Mouse (Mus musculus) embryonic facial prominence, embryonic 10.5 days (tissue): ENCODE results near the gene Med13l. TPM values are rescaled to one million over a fixed set of nuclear protein-coding genes. Genes with fewer than 3 reads are reported as not detected.
"Not testable (repeated sequence)": the region's sequence is repeated elsewhere in the genome, so short reads cannot be mapped to it uniquely, and the experiment has no call there.

Experiments
- DNase-seq: peaks from one replicate; pipeline ENCODE4 v3.0.0-alpha.2; 2017; ENCODE audit warnings: low spot score
- H3K27ac ChIP-seq: fragments of 300-500 bp; sonication (generic); replicated peaks from 2 replicates; pipeline ENCODE4 v1.5.1; 2016; ENCODE audit warnings: mild to moderate bottlenecking
- H3K27me3 ChIP-seq: fragments of 300-500 bp; sonication (generic); replicated peaks from 2 replicates; pipeline ENCODE4 v1.6.1; 2016; ENCODE audit warnings: low read depth, mild to moderate bottlenecking; ENCODE audit not compliant: poor library complexity, severe bottlenecking
- H3K36me3 ChIP-seq: fragments of 300-500 bp; sonication (generic); replicated peaks from 2 replicates; pipeline ENCODE4 v1.6.1; 2016; ENCODE audit warnings: mild to moderate bottlenecking, moderate library complexity
- H3K4me1 ChIP-seq: fragments of 300-500 bp; sonication (generic); 2 replicates; pipeline ENCODE4 v1.6.1; 2016
- H3K4me3 ChIP-seq: fragments of 300-500 bp; sonication (generic); 2 replicates; pipeline ENCODE4 v1.5.1; 2016; ENCODE audit warnings: mild to moderate bottlenecking, moderate library complexity
- H3K9me3 ChIP-seq: fragments of 300-500 bp; sonication (generic); 2 replicates; pipeline ENCODE4 v1.6.1; 2016; ENCODE audit warnings: mild to moderate bottlenecking
- WGBS: fragments of 180-500 bp; shearing (Covaris S2); methylation state at CpG from one replicate; pipeline ENCODE4 v1.1.7; 2016; 5-methylcytosine and 5-hydroxymethylcytosine counted together
- polyA plus RNA-seq: library from polyadenylated mRNA; unstranded; fragments of >200 nt; fragmentation: Nextera tagmentation; extraction: Ambion mirVana; gene quantifications from 2 replicates; pipeline ENCODE4 v1.2.1, GENCODE M21; 2016

Gene Med13l
- polyA plus RNA-seq, 1 experiment from 2014 or later, result 11.6 TPM

GRCm38 (mm10) chr5:118644511-118644910 is 84.0 kb downstream of the Med13l start:
- no peak overlapping the region for H3K4me3 ChIP-seq
- no peaks in the 10 kb centered on the region for H3K9me3 ChIP-seq
- H3K27ac ChIP-seq, result no peak overlapping the region
- no peaks in the 10 kb centered on the region for H3K36me3 ChIP-seq
- DNase-seq, result no peak
- peaks cover 56% of the 10 kb centered on the region for H3K4me1 ChIP-seq
- H3K27me3 ChIP-seq, result no peaks in the 10 kb centered on the region
- WGBS, result 90% methylated on average over 8 of the region's 8 CpGs

- Histone ChIP-seq H3K27me3 (no peaks in the 10 kb centered on the region), H3K27ac (no peak overlapping the region), H3K9me3 (no peaks in the 10 kb centered on the region), H3K36me3 (no peaks in the 10 kb centered on the region), H3K4me1 (peaks cover 50% of the 10 kb centered on the region), H3K4me3 (no peak overlapping the region)
- no peak for DNase-seq
- 80% methylated on average over 10 of the region's 10 CpGs for whole genome bisulfite sequencing
Measured at GRCm38 (mm10) chr5:118645196-118645805, 84.8 kb downstream of the Med13l start.

GRCm38 (mm10) chr5:118646897-118647296 is 86.4 kb downstream of the Med13l start:
- H3K27ac ChIP-seq, result no peak overlapping the region
- H3K4me1 ChIP-seq, result peaks cover 59% of the 10 kb centered on the region
- H3K27me3 ChIP-seq, result no peaks in the 10 kb centered on the region
- H3K36me3 ChIP-seq, result no peaks in the 10 kb centered on the region
- H3K9me3 ChIP-seq, result no peaks in the 10 kb centered on the region
- no peak overlapping the region for H3K4me3 ChIP-seq
- WGBS, result 89% methylated on average over 5 of the region's 5 CpGs
- DNase-seq, result no peak

GRCm38 (mm10) chr5:118647384-118647783 is 86.9 kb downstream of the Med13l start:
- DNase-seq, result no peak
- H3K4me1 ChIP-seq, result peaks cover 59% of the 10 kb centered on the region
- H3K27ac ChIP-seq, result no peak overlapping the region
- H3K27me3 ChIP-seq, result no peaks in the 10 kb centered on the region
- 66% methylated on average over 6 of the region's 6 CpGs for WGBS
- no peak overlapping the region for H3K4me3 ChIP-seq
- no peaks in the 10 kb centered on the region for H3K9me3 ChIP-seq
- H3K36me3 ChIP-seq, result no peaks in the 10 kb centered on the region

GRCm38 (mm10) chr5:118649215-118650006 is 88.9 kb downstream of the Med13l start:
- H3K36me3 ChIP-seq, result no peaks in the 10 kb centered on the region
- WGBS, result 90% methylated on average over 10 of the region's 10 CpGs
- H3K4me3 ChIP-seq, result no peak overlapping the region
- no peak overlapping the region for H3K27ac ChIP-seq
- peaks cover 52% of the 10 kb centered on the region for H3K4me1 ChIP-seq
- no peak for DNase-seq
- no peaks in the 10 kb centered on the region for H3K27me3 ChIP-seq
- no peaks in the 10 kb centered on the region for H3K9me3 ChIP-seq

- no peaks in the 10 kb centered on the region for H3K9me3 ChIP-seq
- DNase-seq, result no peak
- no peak overlapping the region for H3K27ac ChIP-seq
- H3K4me1 ChIP-seq, result peaks cover 53% of the 10 kb centered on the region
- WGBS, result 88% methylated on average over 4 of the region's 4 CpGs
- H3K27me3 ChIP-seq, result no peaks in the 10 kb centered on the region
- no peaks in the 10 kb centered on the region for H3K36me3 ChIP-seq
- no peak overlapping the region for H3K4me3 ChIP-seq
Measured at GRCm38 (mm10) chr5:118650007-118650548, 89.6 kb downstream of the Med13l start.

- no peak overlapping the region for H3K27ac ChIP-seq
Measured at GRCm38 (mm10) chr5:118650746-118651145, 90.3 kb downstream of the Med13l start.

GRCm38 (mm10) chr5:118652611-118653010 is 92.1 kb downstream of the Med13l start:
- no peak overlapping the region for H3K4me3 ChIP-seq
- no peaks in the 10 kb centered on the region for H3K9me3 ChIP-seq
- no peak for DNase-seq
- peaks cover 43% of the 10 kb centered on the region for H3K4me1 ChIP-seq
- no peaks in the 10 kb centered on the region for H3K27me3 ChIP-seq
- no peaks in the 10 kb centered on the region for H3K36me3 ChIP-seq
- 89% methylated on average over 8 of the region's 8 CpGs for WGBS
- no peak overlapping the region for H3K27ac ChIP-seq

More at GRCm38 (mm10) chr5:118650746-118651145, 90.3 kb downstream of the Med13l start:
- Histone ChIP-seq H3K4me3 (no peak overlapping the region), H3K36me3 (no peaks in the 10 kb centered on the region), H3K9me3 (no peaks in the 10 kb centered on the region), H3K27me3 (no peaks in the 10 kb centered on the region), H3K4me1 (peaks cover 49% of the 10 kb centered on the region)
- WGBS, result 83% methylated on average over 7 of the region's 7 CpGs
- DNase-seq, result no peak

GRCm38 (mm10) chr5:118653119-118653518 is 92.6 kb downstream of the Med13l start:
- WGBS, result 92% methylated on average over 5 of the region's 5 CpGs
- not testable (repeated sequence) for H3K36me3 ChIP-seq, H3K27me3 ChIP-seq, H3K9me3 ChIP-seq, H3K27ac ChIP-seq, H3K4me3 ChIP-seq, DNase-seq
- H3K4me1 ChIP-seq, result peaks cover 38% of the 10 kb centered on the region

GRCm38 (mm10) chr5:118654599-118654998 is 94.1 kb downstream of the Med13l start:
- H3K27me3 ChIP-seq, result no peaks in the 10 kb centered on the region
- no peak overlapping the region for H3K27ac ChIP-seq
- H3K4me3 ChIP-seq, result no peak overlapping the region
- H3K4me1 ChIP-seq, result peaks cover 38% of the 10 kb centered on the region
- no peaks in the 10 kb centered on the region for H3K36me3 ChIP-seq
- H3K9me3 ChIP-seq, result no peaks in the 10 kb centered on the region
- no peak for DNase-seq
- 81% methylated on average over 11 of the region's 11 CpGs for WGBS

GRCm38 (mm10) chr5:118655025-118655424 is 94.5 kb downstream of the Med13l start:
- WGBS, result 61% methylated on average over 2 of the region's 2 CpGs
- no peaks in the 10 kb centered on the region for H3K27me3 ChIP-seq
- H3K4me3 ChIP-seq, result no peak overlapping the region
- H3K27ac ChIP-seq, result no peak overlapping the region
- no peaks in the 10 kb centered on the region for H3K36me3 ChIP-seq
- no peaks in the 10 kb centered on the region for H3K9me3 ChIP-seq
- DNase-seq, result no peak
- peaks cover 40% of the 10 kb centered on the region for H3K4me1 ChIP-seq

- H3K4me1 ChIP-seq, result peaks cover 42% of the 10 kb centered on the region
- H3K36me3 ChIP-seq, result no peaks in the 10 kb centered on the region
- no peak for DNase-seq
- H3K27ac ChIP-seq, result no peak overlapping the region
- WGBS, result 70% methylated on average over 7 of the region's 7 CpGs
- H3K9me3 ChIP-seq, result no peaks in the 10 kb centered on the region
- no peak overlapping the region for H3K4me3 ChIP-seq
- H3K27me3 ChIP-seq, result no peaks in the 10 kb centered on the region
Measured at GRCm38 (mm10) chr5:118655428-118655827, 94.9 kb downstream of the Med13l start.

GRCm38 (mm10) chr5:118655966-118656365 is 95.5 kb downstream of the Med13l start:
- H3K36me3 ChIP-seq, result no peaks in the 10 kb centered on the region
- peaks cover 36% of the 10 kb centered on the region for H3K4me1 ChIP-seq
- H3K4me3 ChIP-seq, result no peak overlapping the region
- no peak overlapping the region for H3K27ac ChIP-seq
- DNase-seq, result no peak
- H3K9me3 ChIP-seq, result no peaks in the 10 kb centered on the region
- 85% methylated on average over 6 of the region's 6 CpGs for WGBS
- no peaks in the 10 kb centered on the region for H3K27me3 ChIP-seq
